In genomic region chr16:45798591-45798990, GRCm38 (mm10) we compare ENCODE assay signal across 17 mouse cellular contexts. TPM values are rescaled to one million over a fixed set of nuclear protein-coding genes. Genes with fewer than 3 reads are reported as not detected.
DNase-seq lines count a peak whose midpoint lies in the region; ATAC-seq and TF ChIP-seq lines count a peak whose summit lies in the region.
"Had no signal": no experiment of that assay in that cellular context is flagged by ENCODE, and none has a peak within 500 bp of the region (broad histone marks: within the 10 kb centered on the region; RNA-seq: fewer than 3 reads in every experiment).

No protein-coding gene starts in this region.

- no peaks in the 10 kb centered on the region for H3K27me3 ChIP-seq in kidney, embryonic 15.5 days
- no peaks in the 10 kb centered on the region for H3K27me3 ChIP-seq in kidney, embryonic 14.5 days (ENCODE audit: control insufficient read depth, insufficient read depth, low read length)
- no peaks in the 10 kb centered on the region for H3K27me3 ChIP-seq in lung, postnatal 0 days (replicated peaks; ENCODE audit: insufficient read depth, low read length)
- no peaks in the 10 kb centered on the region for H3K27me3 ChIP-seq in stomach, postnatal 0 days (ENCODE audit: control insufficient read depth, insufficient read depth, low read length)
- H3K27me3 ChIP-seq: heart, embryonic 13.5 days; limb, embryonic 13.5 days; stomach, embryonic 15.5 days had no signal

- no peak overlapping the region for H3K9ac ChIP-seq in kidney, embryonic 15.5 days
- no peak overlapping the region for H3K9ac ChIP-seq in kidney, embryonic 14.5 days (ENCODE audit: low read depth, low read length)
- no peak overlapping the region for H3K9ac ChIP-seq in lung, postnatal 0 days (replicated peaks; ENCODE audit: low read depth)
- no peak overlapping the region for H3K9ac ChIP-seq in stomach, postnatal 0 days (ENCODE audit: low read length)
- H3K9ac ChIP-seq: heart, embryonic 13.5 days; limb, embryonic 13.5 days; liver, embryonic 14.5 days; stomach, embryonic 15.5 days had no signal

- H3K9me3 ChIP-seq in kidney, embryonic 15.5 days (replicated peaks): no peaks in the 10 kb centered on the region
- no peaks in the 10 kb centered on the region for H3K9me3 ChIP-seq in kidney, embryonic 14.5 days (ENCODE audit: control insufficient read depth, low read length)
- H3K9me3 ChIP-seq in lung, postnatal 0 days (ENCODE audit: low read length): no peaks in the 10 kb centered on the region
- H3K9me3 ChIP-seq in stomach, postnatal 0 days (ENCODE audit: control insufficient read depth, low read length): no peaks in the 10 kb centered on the region
- H3K9me3 ChIP-seq: heart, embryonic 13.5 days; limb, embryonic 13.5 days; stomach, embryonic 15.5 days had no signal

- H3K36me3 ChIP-seq in kidney, embryonic 15.5 days: peaks cover 90% of the 10 kb centered on the region
- H3K36me3 ChIP-seq in kidney, embryonic 14.5 days (ENCODE audit: control insufficient read depth, insufficient read depth, low read length): peaks cover 62% of the 10 kb centered on the region
- H3K36me3 ChIP-seq in lung, postnatal 0 days (ENCODE audit: insufficient read depth, low read length): peaks cover 20% of the 10 kb centered on the region
- H3K36me3 ChIP-seq in stomach, postnatal 0 days (ENCODE audit: control insufficient read depth, insufficient read depth, low read length): peaks cover 2% of the 10 kb centered on the region; the same call in 1 of the 2 replicates
- H3K36me3 ChIP-seq: stomach, embryonic 15.5 days had no signal

- TF ChIP-seq EP300 in lung, postnatal 0 days (IDR thresholded peaks at IDR 0.05): no peak; the same call in 1 of the 2 replicates
- TF ChIP-seq EP300 in stomach, postnatal 0 days (optimal IDR thresholded peaks at IDR 0.05): no peak

- no peak overlapping the region for H3K4me3 ChIP-seq in kidney, embryonic 15.5 days (replicated peaks)
- H3K4me3 ChIP-seq in kidney, embryonic 14.5 days (ENCODE audit: low read length): no peak overlapping the region
- no peak overlapping the region for H3K4me3 ChIP-seq in lung, postnatal 0 days (ENCODE audit: low read depth, low read length)
- H3K4me3 ChIP-seq in lung, adult 2 months (replicated peaks; ENCODE audit: extremely low read depth, low read depth, low read length): no peak overlapping the region
- no peak overlapping the region for H3K4me3 ChIP-seq in stomach, postnatal 0 days (ENCODE audit: low read depth, low read length)
- H3K4me3 ChIP-seq: heart, embryonic 13.5 days; limb, embryonic 13.5 days; stomach, embryonic 15.5 days had no signal

- ATAC-seq in kidney, embryonic 15.5 days (replicated peaks; ENCODE audit: low FRiP score): no peak
- ATAC-seq in kidney, embryonic 14.5 days (ENCODE audit: low FRiP score, low TSS enrichment): no peak
- peak; percentile 46 for ATAC-seq in lung, postnatal 0 days
- ATAC-seq in stomach, postnatal 0 days (ENCODE audit: low FRiP score, low TSS enrichment): peak; percentile 49; the same call in 1 of the 2 replicates
- ATAC-seq: hindbrain, postnatal 0 days had no signal

- H3K4me2 ChIP-seq in kidney, embryonic 15.5 days: no peak overlapping the region
- H3K4me2 ChIP-seq in kidney, embryonic 14.5 days (replicated peaks; ENCODE audit: low read depth, low read length): no peak overlapping the region
- no peak overlapping the region for H3K4me2 ChIP-seq in lung, postnatal 0 days (replicated peaks; ENCODE audit: low read depth, low read length)
- H3K4me2 ChIP-seq in stomach, postnatal 0 days (replicated peaks; ENCODE audit: low read depth): no peak overlapping the region
- H3K4me2 ChIP-seq: heart, embryonic 13.5 days; limb, embryonic 13.5 days; stomach, embryonic 15.5 days had no signal

- H3K4me1 ChIP-seq in kidney, embryonic 15.5 days: peaks cover 8% of the 10 kb centered on the region; the same call in 1 of the 2 replicates
- H3K4me1 ChIP-seq in kidney, embryonic 14.5 days (ENCODE audit: control insufficient read depth, insufficient read depth, low read length): no peaks in the 10 kb centered on the region; the same call in 1 of the 2 replicates
- H3K4me1 ChIP-seq in lung, postnatal 0 days (ENCODE audit: insufficient read depth, low read depth, low read length): no peaks in the 10 kb centered on the region
- H3K4me1 ChIP-seq in lung, adult 2 months (ENCODE audit: control insufficient read depth, insufficient read depth, low read length): peaks cover 29% of the 10 kb centered on the region
- no peaks in the 10 kb centered on the region for H3K4me1 ChIP-seq in stomach, postnatal 0 days (replicated peaks; ENCODE audit: control insufficient read depth, insufficient read depth)
- H3K4me1 ChIP-seq: limb, embryonic 13.5 days; stomach, embryonic 15.5 days had no signal

- WGBS in kidney, embryonic 15.5 days: 91% methylated on average over 2 of the region's 2 CpGs
- WGBS in kidney, embryonic 14.5 days: 94% methylated on average over 2 of the region's 2 CpGs
- WGBS in lung, postnatal 0 days: 77% methylated on average over 2 of the region's 2 CpGs
- WGBS in lung, adult 2 months: 68% methylated on average over 2 of the region's 2 CpGs
- WGBS in stomach, postnatal 0 days: 69% methylated on average over 2 of the region's 2 CpGs

- no peak for TF ChIP-seq CTCF in lung, postnatal 0 days (IDR thresholded peaks at IDR 0.05)
- TF ChIP-seq CTCF in lung, adult 2 months (IDR thresholded peaks at IDR 0.05; ENCODE audit: insufficient read depth, low read length): no peak
- no peak for TF ChIP-seq CTCF in stomach, postnatal 0 days (IDR thresholded peaks at IDR 0.05; ENCODE audit: low read depth)

- H3K27ac ChIP-seq in kidney, embryonic 15.5 days: 0 out of 2 replicates have a peak overlapping the region, but pooled peaks have one; percentile 14
- no peak overlapping the region for H3K27ac ChIP-seq in kidney, embryonic 14.5 days (ENCODE audit: low read depth, low read length)
- no peak overlapping the region for H3K27ac ChIP-seq in lung, postnatal 0 days (ENCODE audit: low read length)
- no peak overlapping the region; the same call in 1 of the 2 replicates for H3K27ac ChIP-seq in stomach, postnatal 0 days (replicated peaks)
- H3K27ac ChIP-seq: heart, embryonic 13.5 days; hindbrain, postnatal 0 days; limb, embryonic 13.5 days; liver, embryonic 14.5 days; stomach, embryonic 15.5 days had no signal

- no peak for TF ChIP-seq POLR2A in lung, adult 2 months (IDR thresholded peaks at IDR 0.05; ENCODE audit: borderline replicate concordance, extremely low read depth, low read depth, low read length)

- peak; percentile 63 for DNase-seq in lung, postnatal 0 days (ENCODE audit: low spot score)
- no peak for DNase-seq in lung, adult 2 months
- DNase-seq in brain, adult 2 months (ENCODE audit: low read depth, low spot score): peak; percentile 27
- DNase-seq in stomach, postnatal 0 days (ENCODE audit: low spot score): no peak
- no peak for DNase-seq in ovary, postnatal 10 days (ENCODE audit: low spot score)
- DNase-seq: B cell, adult 2 months; embryo, embryonic 11 days; heart, postnatal 36 days; kidney, adult 9 months; thymus, postnatal 25 days had no signal

RNA-seq across cellular contexts. Expression of gene Abhd10, which starts 55.8 kb away (rescaled TPM):
- polyA plus RNA-seq in kidney, embryonic 15.5 days (2015; fragmentation: Nextera tagmentation; extraction: Ambion mirVana): 36.9 and 39.3 TPM in 2 replicates
- polyA plus RNA-seq in kidney, embryonic 14.5 days (2014; fragmentation: Nextera tagmentation; extraction: Ambion mirVana): 36.5 and 38.8 TPM in 2 replicates
- polyA plus RNA-seq in lung, postnatal 0 days (2015; fragmentation: Nextera tagmentation; extraction: Ambion mirVana): 21.3 and 21.7 TPM in 2 replicates
- 5.4 and 7.2 TPM in 2 replicates for polyA plus RNA-seq in lung, adult 2 months (2012; rRNA removed)
- polyA plus RNA-seq in stomach, postnatal 0 days (2015; fragmentation: Nextera tagmentation; extraction: Ambion mirVana): 19.8 and 21.6 TPM in 2 replicates

Comparison
In these comparisons a context has a peak if more than half of its experiments do, and no peak if none do; other contexts are left out.
1. DNase-seq: peak in lung, postnatal 0 days (single experiment) and brain, adult 2 months (single experiment); none in lung, adult 2 months (single experiment), stomach, postnatal 0 days (single experiment) and ovary, postnatal 10 days (single experiment).
2. ATAC-seq: peak in lung, postnatal 0 days (single experiment) and stomach, postnatal 0 days (single experiment); none in kidney, embryonic 15.5 days (single experiment) and kidney, embryonic 14.5 days (single experiment).